Mouse (Mus musculus) Patski (cell line): ENCODE measurements around the gene Dnah2. TPM values are rescaled to one million over a fixed set of nuclear protein-coding genes. Genes with fewer than 3 reads are reported as not detected.

Source experiments
- ATAC-seq: fragments of 100-300 bp; one replicate; pipeline ENCODE4 v1.8.0; 2021
- CTCF ChIA-PET: fragments of 350-600 bp; sonication (Branson Sonifier 250); formaldehyde crosslinking; loops from one replicate; lab custom pipeline; 2022; ENCODE audit warnings: inconsistent platforms; lab: Charles Lee
- POLR2A ChIA-PET: fragments of 350-600 bp; sonication (Branson Sonifier 250); formaldehyde crosslinking; loops from one replicate; lab custom pipeline; 2022; ENCODE audit warnings: antibody characterized with exemption, inconsistent platforms; lab: Charles Lee
- DNase-seq: peaks from one replicate; pipeline ENCODE4 v3.0.0-alpha.2; 2011; ENCODE audit warnings: low read depth, low spot score
- H3K27me3 ChIP-seq: fragments of 371-371 bp; one replicate; pipeline ENCODE4 v1.5.1; 2021
- CTCF ChIP-seq: fragments of 100-300 bp; IDR thresholded peaks from one replicate; pipeline ENCODE4 v1.5.1; 2021
- in situ Hi-C: fragments of 300-500 bp; cut with MboI; formaldehyde crosslinking; loops from 3 replicates; pipeline ENCODE4 v1.11.1; 2018; ENCODE audit warnings: low pct_unique_long_range_greater_than_20kb, mixed read lengths
- polyA plus RNA-seq: library from polyadenylated mRNA; unstranded; gene quantifications from one replicate; pipeline ENCODE4 v1.2.3, GENCODE M21; 2021

Dnah2 gene
- polyA plus RNA-seq, 1 experiment from 2014 or later, result 1.4 TPM

DNA sequence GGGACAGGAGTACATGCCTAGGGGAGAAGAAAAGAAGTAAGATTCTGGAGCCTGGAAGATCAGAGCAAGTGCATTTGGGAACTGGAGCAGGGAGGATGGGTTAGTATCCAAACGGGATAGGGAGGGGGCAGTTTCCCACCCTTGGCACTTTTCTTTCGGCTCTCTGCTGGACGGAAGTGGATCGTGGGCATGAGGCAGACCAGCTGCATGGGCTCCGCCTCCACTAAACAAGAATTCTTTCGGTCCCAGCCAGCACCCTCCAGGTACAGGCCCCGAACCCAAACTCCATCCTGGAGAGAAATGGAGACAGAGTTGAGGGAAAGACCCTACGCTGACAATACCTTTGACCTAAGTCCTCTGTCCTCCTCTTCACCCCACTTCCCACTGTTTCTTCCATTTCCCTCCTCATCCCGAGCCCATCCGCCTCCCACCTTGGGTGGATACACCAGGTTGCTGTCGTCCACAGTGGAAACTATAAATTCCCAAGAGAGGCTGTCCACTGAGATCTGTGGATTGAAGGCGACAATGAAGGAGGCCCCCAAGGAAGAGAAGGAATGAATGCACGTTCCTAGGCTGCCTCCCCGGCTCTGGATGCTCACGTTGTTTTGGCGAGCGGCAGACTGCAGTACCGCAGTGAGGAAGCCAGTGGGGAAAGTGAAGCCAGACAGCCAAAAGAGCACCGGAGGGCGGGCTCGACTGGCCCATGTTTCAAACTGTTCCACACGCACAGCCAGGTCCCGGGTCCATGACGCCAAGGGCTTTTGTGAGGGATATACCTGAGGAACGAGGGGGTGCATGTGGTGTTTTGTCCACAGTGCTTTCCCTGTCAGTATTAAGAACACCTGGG lies 127.6 kb downstream of the Dnah2 start:
- ATAC-seq (no peak), DNase-seq (no peak)
- CTCF ChIA-PET, result interaction anchor here (1.8 kb wide), 1 partner anchor 92 kb away, joined by 4 read pairs; no protein-coding TSS in a partner anchor
- H3K27me3 ChIP-seq, result peaks cover 10% of the 10 kb centered on the region
- POLR2A ChIA-PET, result no interaction called here
- TF ChIP-seq CTCF, result no peak
- in situ Hi-C loops, result loop anchor here (25.0 kb wide), 1 partner anchor 566 kb away; the partner anchor contains the start of genes Ctdnep1, Elp5, Gabarap and Phf23

DNA sequence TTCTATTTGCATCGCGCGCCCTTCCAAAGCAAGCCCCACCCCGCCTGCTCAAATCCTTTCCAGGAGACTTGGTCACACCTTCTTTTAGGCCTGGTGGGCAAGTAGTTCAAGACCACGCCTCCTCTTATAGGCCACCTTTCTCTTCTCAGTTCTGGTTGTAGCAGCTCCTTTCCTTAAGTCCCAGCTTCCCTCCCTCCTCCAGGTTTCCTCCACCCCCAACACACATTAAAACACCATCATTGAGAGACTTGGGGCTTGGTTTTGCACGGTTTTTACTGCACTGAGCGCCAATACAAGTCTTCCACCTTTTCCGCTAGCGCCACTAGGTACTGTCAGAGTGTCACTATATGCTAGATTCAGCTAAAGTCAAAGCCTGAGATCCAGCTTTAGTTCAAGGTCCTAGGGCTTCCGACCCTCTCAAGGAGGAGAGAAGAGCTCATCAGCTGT lies 128.3 kb downstream of the Dnah2 start:
- H3K27me3 ChIP-seq, result peaks cover 10% of the 10 kb centered on the region
- no peak for DNase-seq
- no peak for ATAC-seq
- in situ Hi-C loops, result loop anchor here (25.0 kb wide), 1 partner anchor 567 kb away; the partner anchor contains the start of genes Ctdnep1, Elp5, Gabarap and Phf23
- ChIA-PET CTCF (interaction anchor here (1.8 to 2.5 kb wide), 2 partner anchors 10 to 93 kb away, joined by 4 to 9 read pairs; no protein-coding TSS in a partner anchor), POLR2A (no interaction called here)
- no peak for TF ChIP-seq CTCF

DNA sequence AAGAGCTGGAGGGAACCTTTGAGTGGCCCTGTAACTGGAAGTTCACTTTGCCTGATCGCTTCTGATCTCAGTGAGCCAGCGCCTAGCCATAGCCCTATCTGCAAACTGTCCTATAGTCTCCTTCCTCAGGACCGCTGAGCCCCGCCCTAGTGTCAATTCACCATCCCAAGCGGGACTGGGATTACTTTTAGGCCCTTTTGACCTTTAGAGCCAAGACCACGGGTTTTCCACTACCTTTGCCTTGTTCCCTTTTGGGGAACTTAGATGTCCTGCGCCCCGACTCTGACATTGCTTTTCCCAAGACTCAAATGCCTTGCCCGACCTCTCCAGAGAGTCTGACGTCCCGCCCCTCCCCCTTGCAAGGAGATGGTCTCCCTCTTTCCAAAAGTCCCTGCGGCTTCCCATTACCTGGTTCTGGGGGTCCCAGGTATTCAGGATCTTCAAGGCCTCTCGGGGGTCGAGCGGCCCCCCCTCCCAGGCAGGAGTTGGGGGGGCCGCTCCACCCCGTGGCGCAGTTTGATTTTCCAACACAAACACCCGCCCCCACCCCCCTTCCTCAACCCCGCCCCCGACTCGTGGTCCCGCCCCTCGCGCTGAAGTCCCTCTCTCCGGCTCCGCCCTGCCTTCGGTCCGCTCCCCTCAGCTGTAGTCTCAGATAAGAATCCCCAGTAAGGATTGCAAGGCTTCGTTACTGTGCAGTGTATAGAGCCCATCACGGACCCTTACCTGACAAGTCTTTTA lies 128.9 kb downstream of the Dnah2 start:
- TF ChIP-seq CTCF, result no peak
- H3K27me3 ChIP-seq, result peaks cover 10% of the 10 kb centered on the region
- in situ Hi-C loops, result loop anchor here (25.0 kb wide), 1 partner anchor 567 kb away; the partner anchor contains the start of genes Ctdnep1, Elp5, Gabarap and Phf23
- ChIA-PET POLR2A (interaction anchor here (0.7 to 2.6 kb wide), 3 partner anchors 11 to 25 kb away, joined by 3 to 34 read pairs (median 4); partner anchors contain the start of genes Cyb5d1 and Naa38), CTCF (interaction anchor here (1.8 to 2.5 kb wide), 2 partner anchors 10 to 94 kb away, joined by 4 to 9 read pairs; no protein-coding TSS in a partner anchor)
- no peak for DNase-seq
- no peak for ATAC-seq

GRCm38 (mm10) chr11:69419443-69419812 lies 129.5 kb downstream of the Dnah2 start:
- POLR2A ChIA-PET, result interaction anchor here (0.6 to 2.6 kb wide), 4 partner anchors 10 to 93 kb away, joined by 3 to 34 read pairs (median 4); partner anchors contain the start of genes Cyb5d1 and Naa38
- in situ Hi-C loops, result loop anchor here (25.0 kb wide), 1 partner anchor 568 kb away; the partner anchor contains the start of genes Ctdnep1, Elp5, Gabarap and Phf23
- no peak for DNase-seq
- ATAC-seq, result no peak
- H3K27me3 ChIP-seq, result peaks cover 10% of the 10 kb centered on the region
- CTCF ChIA-PET, result interaction anchor here (1.8 to 2.5 kb wide), 2 partner anchors 9 to 94 kb away, joined by 4 to 9 read pairs; no protein-coding TSS in a partner anchor
- TF ChIP-seq CTCF, result no peak

GRCm38 (mm10) chr11:69418481-69419442 lies 130.1 kb downstream of the Dnah2 start:
- ChIA-PET CTCF (interaction anchor here (1.8 to 2.5 kb wide), 2 partner anchors 8 to 95 kb away, joined by 4 to 9 read pairs; no protein-coding TSS in a partner anchor), POLR2A (interaction anchor here (0.6 to 2.6 kb wide), 5 partner anchors 9 to 158 kb away, joined by 3 to 34 read pairs (median 4); no protein-coding TSS in a partner anchor)
- in situ Hi-C loops, result loop anchor here (25.0 kb wide), 1 partner anchor 569 kb away; the partner anchor contains the start of genes Ctdnep1, Elp5, Gabarap and Phf23
- ATAC-seq, result peak; percentile 46
- H3K27me3 ChIP-seq, result peaks cover 10% of the 10 kb centered on the region
- TF ChIP-seq CTCF, result no peak
- DNase-seq, result no peak

DNA sequence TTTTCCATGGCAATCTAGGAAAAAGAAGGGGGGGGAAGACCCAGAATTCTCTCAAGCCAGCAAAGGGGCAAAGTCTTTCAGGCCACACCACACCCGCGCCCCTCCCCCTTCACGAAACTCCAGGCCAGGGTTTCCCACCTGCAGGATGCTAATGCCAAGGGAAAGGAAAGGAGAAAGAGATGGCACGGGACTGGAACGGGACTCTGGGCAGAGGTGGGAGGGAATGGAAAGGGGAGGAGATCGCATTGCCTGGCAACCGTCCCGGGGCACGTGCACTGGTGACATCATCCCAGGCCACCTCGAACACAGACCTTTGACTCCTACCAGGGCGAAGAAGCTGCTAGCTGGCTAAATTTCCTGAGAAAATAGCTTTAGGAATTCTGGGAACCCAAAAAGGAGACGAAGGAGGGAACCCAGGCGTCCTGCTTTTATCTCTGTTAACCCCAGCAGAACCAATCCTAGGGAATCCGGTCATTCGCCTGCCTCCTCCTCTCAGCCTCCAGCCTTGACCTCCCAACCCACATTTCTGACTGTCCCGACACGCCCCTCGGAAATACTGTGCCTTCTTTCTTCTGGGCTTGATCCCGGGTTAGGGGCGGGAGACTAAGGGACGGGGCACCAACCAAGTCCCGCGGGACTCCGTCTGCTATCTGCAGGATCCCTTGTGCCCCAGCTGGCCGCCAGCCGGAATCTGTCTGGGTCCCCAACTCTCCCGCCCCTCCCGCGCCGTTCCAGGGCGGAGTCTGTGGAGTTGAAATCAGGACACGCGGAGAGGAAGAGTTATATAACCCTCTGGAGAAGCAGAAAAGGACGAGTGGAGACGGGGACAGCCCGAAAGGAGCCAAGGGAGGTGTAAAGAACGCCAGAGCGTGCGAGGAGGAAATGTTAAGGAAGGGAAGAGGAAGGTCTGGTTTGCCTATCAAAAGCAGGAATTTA lies 131.2 kb downstream of the Dnah2 start:
- ATAC-seq (peak; percentile 27), DNase-seq (peak; percentile 93)
- POLR2A ChIA-PET, result interaction anchor here (0.9 to 2.6 kb wide), 5 partner anchors 9 to 23 kb away, joined by 3 to 34 read pairs (median 5); partner anchors contain the start of genes Cyb5d1 and Naa38
- CTCF ChIA-PET, result interaction anchor here (1.3 to 2.5 kb wide), 3 partner anchors 7 to 161 kb away, joined by 3 to 9 read pairs (median 4); no protein-coding TSS in a partner anchor
- TF ChIP-seq CTCF, result no peak
- in situ Hi-C loops, result loop anchor here (25.0 kb wide), 1 partner anchor 570 kb away; the partner anchor contains the start of genes Ctdnep1, Elp5, Gabarap and Phf23
- peaks cover 7% of the 10 kb centered on the region for H3K27me3 ChIP-seq

GRCm38 (mm10) chr11:69416921-69417448 lies 131.9 kb downstream of the Dnah2 start:
- ATAC-seq, result no peak
- no peak for TF ChIP-seq CTCF

More at GRCm38 (mm10) chr11:69416921-69417448, 131.9 kb downstream of the Dnah2 start:
- ChIA-PET POLR2A (interaction anchor here (0.6 to 2.6 kb wide), 6 partner anchors 8 to 272 kb away, joined by 3 to 34 read pairs (median 6); partner anchors contain the start of genes Cyb5d1 and Naa38), CTCF (interaction anchor here (0.7 to 1.5 kb wide), 4 partner anchors 8 to 160 kb away, joined by 3 to 4 read pairs (median 3); no protein-coding TSS in a partner anchor)
- no peak for DNase-seq
- in situ Hi-C loops, result loop anchor here (25.0 kb wide), 1 partner anchor 570 kb away; the partner anchor contains the start of genes Ctdnep1, Elp5, Gabarap and Phf23
- H3K27me3 ChIP-seq, result peaks cover 7% of the 10 kb centered on the region
